Mouse (Mus musculus) liver, postnatal 0 days (tissue): ENCODE data around the gene Igfbp6. TPM values are rescaled to one million over a fixed set of nuclear protein-coding genes. Genes with fewer than 3 reads are reported as not detected.

Experiments used
- ATAC-seq: fragments of 200-750 bp; cut with Nextera tagmentation; 2 replicates; pipeline ENCODE4 v1.8.0; 2017; ENCODE audit warnings: mild to moderate bottlenecking, moderate library complexity
- DNase-seq: peaks from one replicate; pipeline ENCODE4 v3.0.0-alpha.2; 2016
- H3K27ac ChIP-seq: fragments of 300-500 bp; sonication (generic); 2 replicates; pipeline ENCODE4 v1.5.1; 2014; ENCODE audit warnings: antibody characterized with exemption, moderate library complexity, mild to moderate bottlenecking, low read depth
- H3K27me3 ChIP-seq: fragments of 300-500 bp; sonication (generic); 2 replicates; pipeline ENCODE4 v1.6.1; 2014; ENCODE audit warnings: low read length, control low read depth, mixed read lengths; ENCODE audit not compliant: insufficient read depth
- H3K36me3 ChIP-seq: fragments of 300-500 bp; sonication (generic); replicated peaks from 2 replicates; pipeline ENCODE4 v1.6.1; 2014; ENCODE audit warnings: mild to moderate bottlenecking, control low read depth, low read length, moderate library complexity, mixed read lengths; ENCODE audit not compliant: insufficient read depth
- H3K4me1 ChIP-seq: fragments of 300-500 bp; sonication (generic); 2 replicates; pipeline ENCODE4 v1.6.1; 2014; ENCODE audit warnings: antibody characterized with exemption, mild to moderate bottlenecking, control low read depth; ENCODE audit not compliant: insufficient read depth
- H3K4me2 ChIP-seq: fragments of 300-500 bp; sonication (generic); 2 replicates; pipeline ENCODE4 v1.6.1; 2014; ENCODE audit warnings: low read depth, mild to moderate bottlenecking, low read length, moderate library complexity, mixed read lengths
- H3K4me3 ChIP-seq: fragments of 300-500 bp; sonication (generic); 2 replicates; pipeline ENCODE4 v1.5.1; 2014; ENCODE audit warnings: low read depth, low read length
- H3K9ac ChIP-seq: fragments of 300-500 bp; sonication (generic); replicated peaks from 2 replicates; pipeline ENCODE4 v1.6.1; 2014; ENCODE audit warnings: mild to moderate bottlenecking, moderate library complexity
- H3K9me3 ChIP-seq: fragments of 300-500 bp; sonication (generic); 2 replicates; pipeline ENCODE4 v1.6.1; 2016; ENCODE audit warnings: mild to moderate bottlenecking, control low read depth, low read length, mixed read lengths
- CTCF ChIP-seq: sonication (generic); IDR thresholded peaks from 2 replicates; pipeline ENCODE4 v1.5.1; 2016; ENCODE audit warnings: antibody characterized with exemption, low read depth
- EP300 ChIP-seq: IDR thresholded peaks from 2 replicates; pipeline ENCODE4 v1.6.1; 2016; ENCODE audit warnings: antibody characterized with exemption, low read depth, mild to moderate bottlenecking
- WGBS: fragments of 180-500 bp; shearing (Covaris S2); extraction: QIAGEN DNeasy Blood & Tissue Kit; methylation state at CpG from one replicate; pipeline ENCODE4 v1.1.7; 2014; ENCODE audit not compliant: insufficient replicate concordance; 5-methylcytosine and 5-hydroxymethylcytosine counted together
- polyA plus RNA-seq: library from polyadenylated mRNA; unstranded; fragments of >200 nt; fragmentation: Nextera tagmentation; extraction: Ambion mirVana; gene quantifications from 2 replicates; pipeline ENCODE4 v1.2.1, GENCODE M21; 2015

The Igfbp6 gene
- polyA plus RNA-seq, 1 experiment from 2014 or later = 5.9 TPM

- TF ChIP-seq EP300 (no peak), CTCF (no peak)
- no peaks in the 10 kb centered on the region for H3K4me1 ChIP-seq
- H3K27me3 ChIP-seq = no peaks in the 10 kb centered on the region
- no peak overlapping the region for H3K27ac ChIP-seq
- peaks cover 32% of the 10 kb centered on the region for H3K36me3 ChIP-seq
- H3K9me3 ChIP-seq = no peaks in the 10 kb centered on the region
- no peak overlapping the region for H3K4me3 ChIP-seq
- ATAC-seq = no peak
- no peak for DNase-seq
- no peak overlapping the region for H3K9ac ChIP-seq
- WGBS = 83% methylated on average over 8 of the region's 8 CpGs
- H3K4me2 ChIP-seq = no peak overlapping the region
Measured at GRCm38 (mm10) chr15:102119121-102119830, 24.9 kb upstream of the Igfbp6 start.

DNA sequence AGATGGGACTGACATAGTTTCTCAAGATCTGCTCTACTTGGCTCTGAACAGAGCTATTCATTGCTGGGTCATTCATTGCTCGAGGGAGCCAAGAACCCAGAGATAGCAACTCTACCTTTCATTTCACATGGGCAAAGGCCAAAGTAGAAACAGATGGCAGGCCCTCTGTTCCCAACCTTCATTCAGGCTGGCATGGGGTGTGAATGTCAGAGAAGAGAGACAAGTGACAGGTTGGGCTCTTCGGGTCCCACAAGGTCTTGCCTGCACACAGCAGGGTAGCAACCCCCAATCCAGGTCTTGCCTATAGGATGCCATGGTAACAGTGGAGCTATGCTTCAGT lies 24.4 kb upstream of the Igfbp6 start:
- Histone ChIP-seq H3K4me2 (no peak overlapping the region), H3K9me3 (no peaks in the 10 kb centered on the region), H3K36me3 (peaks cover 34% of the 10 kb centered on the region), H3K4me3 (no peak overlapping the region), H3K27me3 (no peaks in the 10 kb centered on the region), H3K27ac (no peak overlapping the region), H3K9ac (no peak overlapping the region), H3K4me1 (no peaks in the 10 kb centered on the region)
- 80% methylated on average over 2 of the region's 2 CpGs for WGBS
- ATAC-seq = no peak
- DNase-seq = no peak
- TF ChIP-seq EP300 = no peak
- TF ChIP-seq CTCF = no peak

DNA sequence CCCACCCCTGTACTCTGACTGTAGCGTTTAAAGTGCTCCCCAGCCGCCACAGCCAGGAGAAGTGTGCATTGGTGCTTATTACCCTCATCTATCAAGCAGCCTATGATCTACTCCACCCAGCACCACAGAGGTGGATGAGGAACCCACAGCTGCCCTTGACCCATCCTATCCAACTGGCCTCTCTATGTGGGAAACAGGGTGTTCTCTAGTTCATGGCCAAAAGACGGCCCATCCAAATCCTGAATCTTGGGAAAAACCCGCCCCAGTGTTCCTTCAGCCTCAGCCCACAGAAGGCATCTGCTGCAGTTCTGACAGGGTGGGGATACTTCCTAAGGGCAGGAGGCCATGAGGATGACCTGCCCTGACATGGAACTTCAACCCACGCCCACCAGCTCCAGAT lies 23.6 kb upstream of the Igfbp6 start:
- Histone ChIP-seq H3K4me2 (no peak overlapping the region), H3K27ac (no peak overlapping the region), H3K9me3 (no peaks in the 10 kb centered on the region), H3K9ac (no peak overlapping the region), H3K4me3 (no peak overlapping the region), H3K27me3 (no peaks in the 10 kb centered on the region), H3K4me1 (no peaks in the 10 kb centered on the region), H3K36me3 (peaks cover 35% of the 10 kb centered on the region)
- ATAC-seq (no peak), DNase-seq (no peak)
- WGBS = 85% methylated on average over 5 of the region's 5 CpGs
- TF ChIP-seq CTCF (no peak), EP300 (no peak)

- no peaks in the 10 kb centered on the region for H3K27me3 ChIP-seq
- H3K9me3 ChIP-seq = no peaks in the 10 kb centered on the region
- no peak overlapping the region for H3K27ac ChIP-seq
- H3K9ac ChIP-seq = no peak overlapping the region
- H3K4me2 ChIP-seq = no peak overlapping the region
- no peaks in the 10 kb centered on the region for H3K4me1 ChIP-seq
- H3K4me3 ChIP-seq = no peak overlapping the region
- ATAC-seq (no peak; the same call in 1 of the 2 replicates), DNase-seq (no peak)
- TF ChIP-seq EP300 (no peak), CTCF (no peak)
- peaks cover 31% of the 10 kb centered on the region for H3K36me3 ChIP-seq
- WGBS = 47% methylated on average over 2 of the region's 2 CpGs
Measured at GRCm38 (mm10) chr15:102126303-102126702, 17.9 kb upstream of the Igfbp6 start.

- H3K27me3 ChIP-seq = no peaks in the 10 kb centered on the region
- 89% methylated on average over 9 of the region's 9 CpGs for WGBS
- H3K4me1 ChIP-seq = peaks cover 14% of the 10 kb centered on the region
- H3K27ac ChIP-seq = no peak overlapping the region
- DNase-seq (no peak), ATAC-seq (no peak)
- H3K9me3 ChIP-seq = no peaks in the 10 kb centered on the region
- no peak overlapping the region for H3K4me3 ChIP-seq
- no peak overlapping the region for H3K4me2 ChIP-seq
- TF ChIP-seq CTCF (no peak), EP300 (no peak)
- no peak overlapping the region for H3K9ac ChIP-seq
- H3K36me3 ChIP-seq = peaks cover 36% of the 10 kb centered on the region
Measured at GRCm38 (mm10) chr15:102133314-102133713, 10.8 kb upstream of the Igfbp6 start.

- no peak for TF ChIP-seq EP300
- ATAC-seq (no peak), DNase-seq (no peak)
- H3K27ac ChIP-seq = peak overlapping the region; percentile 75; the same call in 1 of the 2 replicates
- H3K9ac ChIP-seq = no peak overlapping the region
- peaks cover 27% of the 10 kb centered on the region for H3K36me3 ChIP-seq
- H3K4me2 ChIP-seq = peak overlapping the region; percentile 98; the same call in 1 of the 2 replicates
- H3K9me3 ChIP-seq = no peaks in the 10 kb centered on the region
- H3K27me3 ChIP-seq = no peaks in the 10 kb centered on the region
- H3K4me1 ChIP-seq = peaks cover 14% of the 10 kb centered on the region
- peak overlapping the region; percentile 92; the same call in 1 of the 2 replicates for H3K4me3 ChIP-seq
- 83% methylated on average over 2 of the region's 2 CpGs for WGBS
Measured at GRCm38 (mm10) chr15:102134709-102135108, 9.5 kb upstream of the Igfbp6 start.
